Mouse (Mus musculus): Measurements from ENCODE around the gene Gle1. TPM values are rescaled to one million over a fixed set of nuclear protein-coding genes. Genes with fewer than 3 reads are reported as not detected.
A peak's percentile ranks its signal among the peaks of the same experiment; 100 is the strongest.
"Not testable (repeated sequence)": the region's sequence is repeated elsewhere in the genome, so short reads cannot be mapped to it uniquely, and the experiment has no call there.

Gene Gle1
- 13.2 and 16.9 TPM in 2 replicates for polyA plus RNA-seq (2012; rRNA removed)

- 2% methylated on average over 44 of the region's 44 CpGs for WGBS
Observed at GRCm38 (mm10) chr2:29934906-29935599, at the start of gene Gle1. TSS of gene Gle1 (plus strand) at chr2:29935426.

DNA sequence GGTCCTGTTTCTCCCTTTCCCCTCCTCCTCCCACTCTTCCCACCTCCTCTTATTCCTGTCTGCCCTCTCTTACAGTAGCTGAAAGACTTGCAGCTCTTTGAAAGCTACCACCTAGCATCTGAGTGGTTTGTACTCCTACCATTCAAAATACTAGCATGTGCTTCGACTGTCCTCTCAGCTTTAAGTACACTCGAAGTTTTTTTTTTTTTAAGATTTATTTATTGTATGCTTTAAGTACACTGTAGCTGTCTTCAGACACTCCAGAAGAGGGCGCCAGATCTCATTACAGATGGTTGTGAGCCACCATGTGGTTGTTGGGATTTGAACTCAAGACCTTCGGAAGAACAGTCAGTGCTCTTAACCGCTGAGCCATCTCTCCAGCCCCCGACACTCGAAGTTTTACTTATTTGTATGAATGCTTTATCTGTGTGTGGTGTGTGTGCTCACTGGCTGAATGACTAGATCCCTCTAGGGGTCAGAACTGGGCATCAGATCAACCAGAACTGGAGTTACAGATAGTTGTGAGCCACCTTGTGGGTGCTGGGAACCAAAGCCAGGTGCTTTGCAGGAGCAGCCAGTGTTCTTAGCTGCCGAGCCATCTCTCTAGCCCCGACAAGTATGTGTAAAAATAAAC lies 48.5 kb upstream of the Gle1 start:
- 70% methylated on average over 9 of the region's 9 CpGs for WGBS

More at GRCm38 (mm10) chr2:29934906-29935599, at the start of gene Gle1:
- peak; percentile 54 for DNase-seq (ENCODE audit: low read depth, low spot score)

DNA sequence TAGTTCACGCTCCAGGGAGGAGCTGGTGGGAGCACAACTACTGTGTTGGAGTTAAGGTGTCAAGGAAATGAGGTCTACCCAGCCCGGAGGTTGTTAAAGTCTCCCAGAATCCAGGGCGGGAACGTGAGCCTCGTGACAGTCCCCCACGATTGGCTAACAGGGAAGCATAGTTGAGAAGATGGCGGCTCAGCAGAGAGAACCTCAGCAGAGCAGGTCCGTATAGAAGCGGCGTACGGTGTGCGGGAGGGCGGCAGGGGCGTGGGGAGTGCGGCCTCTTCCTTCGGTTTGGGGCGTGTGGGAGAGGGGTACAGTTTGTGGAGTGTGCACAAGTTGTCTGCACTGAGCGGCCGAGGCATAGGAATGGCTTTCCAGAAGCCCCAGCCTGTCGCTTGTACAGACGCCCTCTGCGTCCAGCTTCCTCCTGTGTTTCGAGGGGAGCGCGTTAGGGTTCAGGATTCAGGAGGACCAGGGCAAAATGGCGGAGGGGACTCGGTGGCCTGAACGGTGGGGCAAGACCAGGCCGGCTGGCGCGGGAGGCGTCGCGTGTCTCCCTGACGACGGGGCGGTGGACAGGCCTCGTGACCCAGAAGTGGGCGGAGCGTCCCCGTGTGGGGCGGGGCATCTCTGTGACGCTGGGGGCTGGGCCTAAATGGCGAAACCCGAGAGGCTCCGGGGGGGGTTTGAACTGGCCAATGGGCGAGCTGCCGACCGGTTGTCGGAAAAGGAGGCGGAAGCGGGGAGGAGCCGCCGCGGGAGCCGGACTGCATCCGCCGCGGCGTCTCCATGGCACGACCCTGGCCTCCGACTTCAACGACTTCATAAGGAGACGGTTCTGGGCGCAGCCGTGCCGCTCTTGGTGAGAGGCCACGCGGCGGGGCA lies 45.9 kb upstream of the Gle1 start, which contains the start of gene Odf2:
Odf2 (plus strand) TSS at position 156 of the 879 bp plus-strand sequence.
- WGBS: 1% methylated on average over 70 of the region's 70 CpGs

More for the DNA sequence above, 48.5 kb upstream of the Gle1 start:
- DNase-seq (ENCODE audit: low read depth, low spot score): not testable (repeated sequence)

GRCm38 (mm10) chr2:29889991-29890833 lies 45.0 kb upstream of the Gle1 start:
- under 1% methylated on average over 61 of the region's 61 CpGs for WGBS
- peak; percentile 59 for DNase-seq (ENCODE audit: low read depth, low spot score)

More for the DNA sequence above, 45.9 kb upstream of the Gle1 start, which contains the start of gene Odf2:
- DNase-seq (ENCODE audit: low read depth, low spot score): peak; percentile 94

- no peak for DNase-seq (ENCODE audit: low read depth, low spot score)
- over 99% methylated on average over 6 of the region's 6 CpGs for WGBS
Observed at GRCm38 (mm10) chr2:29891773-29892172, 43.5 kb upstream of the Gle1 start.

DNA sequence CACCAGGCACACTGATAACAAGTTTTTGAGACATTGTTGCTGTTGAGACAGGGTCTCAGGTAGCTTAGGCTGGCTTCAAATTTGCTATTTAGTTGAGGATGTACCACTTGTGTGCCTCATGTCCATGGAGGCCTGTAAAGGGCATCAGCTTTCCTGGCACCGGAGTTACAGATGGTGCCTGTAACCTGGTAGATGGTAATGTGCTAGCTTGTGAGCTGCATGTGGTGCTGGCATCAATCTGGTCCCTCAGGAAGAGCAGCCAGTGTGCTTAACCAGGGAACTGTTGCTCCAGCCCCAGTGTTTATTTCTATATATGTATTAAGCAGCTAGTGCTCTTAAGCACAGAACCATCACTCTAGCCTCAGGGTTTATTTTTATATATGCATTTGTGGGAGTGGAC lies 39.2 kb upstream of the Gle1 start:
- no peak for DNase-seq (ENCODE audit: low read depth, low spot score)
- WGBS: 97% methylated on average over 1 of the region's 1 CpGs

GRCm38 (mm10) chr2:29897366-29897765 lies 37.9 kb upstream of the Gle1 start:
- no peak for DNase-seq (ENCODE audit: low read depth, low spot score)
- 52% methylated on average over 2 of the region's 2 CpGs for WGBS

DNA sequence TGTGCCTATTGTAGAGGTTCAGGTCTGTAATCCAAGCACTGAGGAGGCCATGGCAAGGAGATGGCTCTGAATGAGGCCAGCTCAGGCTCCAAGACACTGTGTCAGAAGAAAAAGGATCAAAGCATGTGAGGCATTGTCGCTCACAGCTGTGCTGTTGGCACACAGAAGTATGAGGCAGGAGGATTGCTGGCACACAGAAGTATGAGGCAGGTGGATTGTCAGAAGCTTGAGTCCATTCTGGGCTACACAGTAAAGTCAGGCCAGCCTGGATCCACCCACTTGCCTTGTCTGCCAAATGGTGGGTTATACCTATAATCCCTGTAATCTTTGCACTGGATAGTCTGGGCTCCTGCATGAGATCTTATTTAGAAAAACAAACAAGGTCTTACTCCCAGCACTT lies 37.1 kb upstream of the Gle1 start:
- 86% methylated on average over 1 of the region's 1 CpGs for WGBS
- DNase-seq (ENCODE audit: low read depth, low spot score): no peak

- DNase-seq (ENCODE audit: low read depth, low spot score): no peak
- WGBS: 87% methylated on average over 10 of the region's 10 CpGs
Observed at GRCm38 (mm10) chr2:29902194-29902593, 33.0 kb upstream of the Gle1 start.

- not testable (repeated sequence) for DNase-seq (ENCODE audit: low read depth, low spot score)
- 86% methylated on average over 2 of the region's 2 CpGs for WGBS
Observed at GRCm38 (mm10) chr2:29908171-29908570, 27.1 kb upstream of the Gle1 start.

GRCm38 (mm10) chr2:29910042-29910441 lies 25.2 kb upstream of the Gle1 start:
- WGBS: 99% methylated on average over 2 of the region's 2 CpGs

GRCm38 (mm10) chr2:29917621-29918020 lies 17.6 kb upstream of the Gle1 start:
- DNase-seq (ENCODE audit: low read depth, low spot score): no peak
- WGBS: 95% methylated on average over 11 of the region's 11 CpGs

More at GRCm38 (mm10) chr2:29910042-29910441, 25.2 kb upstream of the Gle1 start:
- DNase-seq (ENCODE audit: low read depth, low spot score): no peak

- no peak for DNase-seq (ENCODE audit: low read depth, low spot score)
- WGBS: 37% methylated on average over 11 of the region's 11 CpGs
Observed at GRCm38 (mm10) chr2:29922011-29922410, 13.2 kb upstream of the Gle1 start.

- 75% methylated on average over 5 of the region's 5 CpGs for WGBS
- DNase-seq (ENCODE audit: low read depth, low spot score): no peak
Observed at GRCm38 (mm10) chr2:29926542-29926941, 8.7 kb upstream of the Gle1 start.

GRCm38 (mm10) chr2:29930506-29930905 lies 4.7 kb upstream of the Gle1 start:
- 77% methylated on average over 10 of the region's 10 CpGs for WGBS

DNA sequence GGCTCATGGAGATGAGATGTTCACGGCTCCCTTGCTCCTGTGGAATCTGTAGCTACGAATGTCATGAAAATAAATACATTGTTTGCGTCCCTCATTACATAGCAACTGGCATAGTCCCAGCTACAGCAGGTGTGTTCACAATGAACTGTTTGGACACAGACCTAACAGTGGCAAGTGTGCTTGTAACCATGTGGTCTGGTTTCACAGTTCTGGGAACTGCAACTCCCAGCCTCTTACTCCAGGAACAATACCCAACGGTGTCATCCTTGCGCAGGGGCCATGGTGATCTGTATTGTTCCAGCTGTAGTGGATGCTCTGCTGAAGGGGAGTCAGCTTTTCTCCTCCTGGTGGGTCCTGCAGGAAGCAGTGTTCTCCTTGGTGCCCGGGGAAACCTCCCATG lies 4.0 kb upstream of the Gle1 start:
- peak; percentile 11 for DNase-seq (ENCODE audit: low read depth, low spot score)
- 43% methylated on average over 6 of the region's 6 CpGs for WGBS

More at GRCm38 (mm10) chr2:29930506-29930905, 4.7 kb upstream of the Gle1 start:
- no peak for DNase-seq (ENCODE audit: low read depth, low spot score)

DNA sequence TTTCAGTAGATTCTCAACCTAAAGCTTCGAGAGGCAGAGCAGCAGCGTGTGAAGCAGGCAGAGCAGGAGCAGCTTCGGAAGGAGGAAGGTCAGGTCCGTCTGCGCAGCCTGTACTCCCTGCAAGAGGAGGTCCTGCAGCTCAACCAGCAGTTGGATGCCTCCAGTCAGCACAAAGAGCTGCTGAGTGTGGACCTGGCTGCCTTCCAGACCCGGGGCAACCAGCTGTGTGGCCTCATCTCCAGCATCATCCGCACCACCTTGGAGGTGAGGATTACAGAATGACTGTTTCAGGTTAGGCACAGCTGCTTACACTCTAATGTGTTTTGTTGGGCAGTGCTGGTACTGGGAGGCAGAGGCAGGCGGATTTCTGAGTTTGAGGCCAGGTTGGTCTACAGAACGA lies 4.8 kb downstream of the Gle1 start:
- no peak for DNase-seq (ENCODE audit: low read depth, low spot score)
- WGBS: 92% methylated on average over 9 of the region's 9 CpGs

DNA sequence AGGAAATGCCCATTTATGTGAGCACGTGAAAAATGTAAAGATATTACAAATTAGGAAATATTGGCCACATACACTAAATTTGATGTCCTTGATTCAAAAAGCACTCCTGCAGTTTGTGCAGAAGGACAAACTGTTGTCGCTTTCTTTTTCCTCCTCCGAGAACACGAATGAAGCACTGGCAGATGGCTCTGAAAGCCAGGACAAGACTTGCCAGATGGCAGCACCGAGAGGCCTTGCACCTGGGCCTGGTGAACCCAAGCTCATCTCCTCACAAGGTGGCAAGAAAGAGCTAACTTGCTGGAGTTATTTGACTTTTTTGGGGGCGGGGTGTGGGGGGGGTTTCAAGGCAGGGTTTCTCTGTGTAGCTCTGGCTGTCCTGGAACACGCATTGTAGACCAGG lies 5.6 kb downstream of the Gle1 start:
- no peak for DNase-seq (ENCODE audit: low read depth, low spot score)
- 92% methylated on average over 7 of the region's 7 CpGs for WGBS

DNA sequence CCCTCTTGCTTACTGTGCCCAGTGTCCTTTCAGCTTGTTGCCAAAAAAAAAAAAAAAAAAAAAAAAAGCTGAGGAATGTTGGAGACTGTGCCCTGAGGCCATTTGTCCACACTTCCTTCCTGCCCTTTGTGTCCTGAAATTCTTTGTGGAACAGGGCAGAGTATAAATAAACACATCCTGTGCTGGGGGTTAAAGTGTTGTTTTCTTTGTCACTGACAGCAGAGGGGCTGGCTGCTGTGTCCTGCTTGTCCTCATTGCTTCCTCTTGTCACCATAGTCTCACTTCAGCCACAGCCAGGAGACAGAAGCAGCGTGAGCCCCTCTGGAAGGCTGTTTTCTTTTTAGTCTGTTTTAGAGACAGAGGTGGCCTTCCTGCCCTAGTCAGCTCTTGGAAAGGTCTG lies 9.5 kb downstream of the Gle1 start:
- 71% methylated on average over 1 of the region's 1 CpGs for WGBS

More for the DNA sequence above, 9.5 kb downstream of the Gle1 start:
- DNase-seq (ENCODE audit: low read depth, low spot score): no peak

Data from large intestine, adult 2 months (tissue).